8 mouse cellular contexts compared by ENCODE assay signal in genomic region chr10:60277207-60278005, GRCm38 (mm10). TPM values are rescaled to one million over a fixed set of nuclear protein-coding genes. Genes with fewer than 3 reads are reported as not detected.
DNase-seq lines count a peak whose midpoint lies in the region; ATAC-seq and TF ChIP-seq lines count a peak whose summit lies in the region.

Gene Psap, plus strand, starts transcription at chr10:60277627.

- H3K27me3 ChIP-seq in embryonic facial prominence, embryonic 13.5 days, result no peaks in the 10 kb centered on the region
- no peaks in the 10 kb centered on the region for H3K27me3 ChIP-seq in heart, adult 2 months (ENCODE audit: control insufficient read depth, insufficient read depth, low read length)
- no peaks in the 10 kb centered on the region for H3K27me3 ChIP-seq in limb, embryonic 13.5 days
- H3K27me3 ChIP-seq in midbrain, embryonic 16.5 days (ENCODE audit: control insufficient read depth, insufficient read depth, low read depth, low read length), result no peaks in the 10 kb centered on the region

- peak; percentile 98 for DNase-seq in 3134 (ENCODE audit: extremely low read depth, insufficient read length, low spot score)
- peak; percentile 97 to 98 for DNase-seq in adrenal gland, postnatal 36 days
- peak; percentile 96 to 98 for DNase-seq in heart, adult 2 months
- DNase-seq in kidney, adult 8-10 months, result peak; percentile 92 to 93
- peak; percentile 96 to 97 for DNase-seq in spleen, postnatal 10 days (ENCODE audit: low spot score in 2 of 2)

- H3K27ac ChIP-seq in embryonic facial prominence, embryonic 13.5 days, result peak within 1 kb of the TSS; percentile 91
- H3K27ac ChIP-seq in heart, adult 2 months, result peak within 1 kb of the TSS; percentile 97
- H3K27ac ChIP-seq in limb, embryonic 13.5 days, result peak within 1 kb of the TSS; percentile 79; the same call in 1 of the 2 replicates
- H3K27ac ChIP-seq in midbrain, embryonic 16.5 days (ENCODE audit: low read length), result peak within 1 kb of the TSS; percentile 93

- 3% methylated on average over 54 of the region's 54 CpGs for WGBS in embryonic facial prominence, embryonic 13.5 days
- WGBS in heart, adult 2 months, result 3% methylated on average over 54 of the region's 54 CpGs
- 2% methylated on average over 54 of the region's 54 CpGs for WGBS in limb, embryonic 13.5 days
- 2% methylated on average over 54 of the region's 54 CpGs for WGBS in midbrain, embryonic 16.5 days

- H3K4me1 ChIP-seq in embryonic facial prominence, embryonic 13.5 days, result peaks cover 48% of the 10 kb centered on the region
- peaks cover 29% of the 10 kb centered on the region for H3K4me1 ChIP-seq in heart, adult 2 months (ENCODE audit: control insufficient read depth, insufficient read depth, low read length)
- H3K4me1 ChIP-seq in limb, embryonic 13.5 days, result peaks cover 42% of the 10 kb centered on the region
- H3K4me1 ChIP-seq in midbrain, embryonic 16.5 days (ENCODE audit: control insufficient read depth, insufficient read depth, low read length), result peaks cover 42% of the 10 kb centered on the region

- ATAC-seq in embryonic facial prominence, embryonic 13.5 days (ENCODE audit: insufficient number of reproducible peaks, insufficient read depth, low FRiP score, low TSS enrichment, low read depth), result peak; percentile 87
- ATAC-seq in limb, embryonic 13.5 days (ENCODE audit: low FRiP score, low read depth), result peak; percentile 89
- peak; percentile 90 for ATAC-seq in midbrain, embryonic 16.5 days

- peak; percentile 42 for TF ChIP-seq CTCF in heart, adult 2 months (IDR thresholded peaks at IDR 0.05)

- peak within 1 kb of the TSS; percentile 90 for H3K9ac ChIP-seq in embryonic facial prominence, embryonic 13.5 days
- H3K9ac ChIP-seq in heart, adult 2 months (ENCODE audit: low read depth, low read length), result peak within 1 kb of the TSS; percentile 93
- peak within 1 kb of the TSS; percentile 86 for H3K9ac ChIP-seq in limb, embryonic 13.5 days
- peak within 1 kb of the TSS; percentile 69 for H3K9ac ChIP-seq in midbrain, embryonic 16.5 days (ENCODE audit: low read depth, low read length)

- no peaks in the 10 kb centered on the region for H3K36me3 ChIP-seq in embryonic facial prominence, embryonic 13.5 days
- peaks cover 24% of the 10 kb centered on the region for H3K36me3 ChIP-seq in heart, adult 2 months (ENCODE audit: control insufficient read depth, insufficient read depth, low read length)
- no peaks in the 10 kb centered on the region; the same call in 1 of the 2 replicates for H3K36me3 ChIP-seq in limb, embryonic 13.5 days
- H3K36me3 ChIP-seq in midbrain, embryonic 16.5 days (ENCODE audit: control insufficient read depth, insufficient read depth, low read length), result no peaks in the 10 kb centered on the region

- peak within 1 kb of the TSS; percentile 72 for H3K4me3 ChIP-seq in embryonic facial prominence, embryonic 13.5 days
- peak within 1 kb of the TSS; percentile 88 for H3K4me3 ChIP-seq in heart, adult 2 months
- peak within 1 kb of the TSS; percentile 77 for H3K4me3 ChIP-seq in limb, embryonic 13.5 days
- H3K4me3 ChIP-seq in midbrain, embryonic 16.5 days (ENCODE audit: low read depth, low read length), result peak within 1 kb of the TSS; percentile 61

- peak within 1 kb of the TSS; percentile 69 for H3K4me2 ChIP-seq in embryonic facial prominence, embryonic 13.5 days
- peak within 1 kb of the TSS; percentile 95 for H3K4me2 ChIP-seq in limb, embryonic 13.5 days (replicated peaks)
- H3K4me2 ChIP-seq in midbrain, embryonic 16.5 days (ENCODE audit: low read length), result peak within 1 kb of the TSS; percentile 67

- peaks cover 4% of the 10 kb centered on the region; the same call in 1 of the 2 replicates for H3K79me2 ChIP-seq in heart, adult 2 months (replicated peaks; ENCODE audit: control insufficient read depth, insufficient read depth, low read length)

- peak; percentile 100 for TF ChIP-seq POLR2A in heart, adult 2 months (IDR thresholded peaks at IDR 0.05; ENCODE audit: insufficient read depth, low read depth, low read length)

- TF ChIP-seq EP300 in heart, adult 2 months (IDR thresholded peaks at IDR 0.05; ENCODE audit: insufficient read depth, low read depth, low read length), result 0 out of 2 replicates have a peak, but pooled peaks have one; percentile 57

- H3K9me3 ChIP-seq in embryonic facial prominence, embryonic 13.5 days, result no peaks in the 10 kb centered on the region
- no peaks in the 10 kb centered on the region for H3K9me3 ChIP-seq in limb, embryonic 13.5 days
- no peaks in the 10 kb centered on the region for H3K9me3 ChIP-seq in midbrain, embryonic 16.5 days (replicated peaks; ENCODE audit: control insufficient read depth, low read length, poor library complexity, severe bottlenecking)

- intact Hi-C loops in heart, adult 2 months (cut with DNase I), result loop anchor here (2.0 kb wide), 1 partner anchor 33 kb away; no protein-coding TSS in a partner anchor

RNA-seq across cellular contexts. Expression of gene Psap, which starts in this region (rescaled TPM):
- total RNA-seq in adrenal gland, postnatal 36 days (2021), result 1,000 to 10,000 TPM; 1,035 to 1,192 TPM
- polyA plus RNA-seq in embryonic facial prominence, embryonic 13.5 days (2015; fragmentation: Nextera tagmentation; extraction: Ambion mirVana), result 114 TPM in 2 replicates
- 1,000 to 10,000 TPM; 1,146 to 1,291 TPM for total RNA-seq in heart, adult 2 months (2021)
- 1,270 and 1,818 TPM in 2 replicates for polyA plus RNA-seq in heart, adult 2 months (2012; rRNA removed)
- polyA plus RNA-seq in limb, embryonic 13.5 days (2015; fragmentation: Nextera tagmentation; extraction: Ambion mirVana), result 103 and 104 TPM in 2 replicates
- 204 and 235 TPM in 2 replicates for polyA plus RNA-seq in midbrain, embryonic 16.5 days (2015; fragmentation: Nextera tagmentation; extraction: Ambion mirVana)

Comparison
In these comparisons a context has a peak if more than half of its experiments do, and no peak if none do; other contexts are left out.
1. Peak in every context shown above with its lines: DNase-seq, ATAC-seq, H3K4me3 ChIP-seq and H3K27ac ChIP-seq.